Mouse (Mus musculus): ENCODE measurements at regions not wholly inside any gene's neighbourhood (a gene's known extent, or its start where the extent isn't known, plus 50 kb on each side); places are given as distances from the start of the nearest gene placed in this dataset.
"Not testable (repeated sequence)": the region's sequence is repeated elsewhere in the genome, so short reads cannot be mapped to it uniquely, and the experiment has no call there.

DNA sequence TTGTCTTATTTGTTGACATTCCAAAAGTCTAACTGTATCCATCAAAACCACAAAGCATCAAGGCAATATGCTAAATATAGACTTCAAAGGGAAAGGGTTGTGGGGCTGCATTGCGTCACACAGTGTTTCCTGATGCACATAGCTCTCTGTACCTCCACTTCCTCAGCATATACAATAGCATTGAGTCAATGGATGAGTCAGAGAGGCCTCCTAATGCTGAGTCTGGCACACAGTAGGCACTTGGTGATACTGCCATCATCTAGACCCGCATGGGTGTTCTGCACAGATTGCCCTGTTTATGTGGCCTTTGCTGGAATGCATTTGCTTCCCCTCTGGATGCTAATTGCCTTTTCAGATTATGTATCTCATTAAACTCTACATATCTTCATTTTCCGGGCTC lies 91.0 kb upstream of the Dpp6 start:
- no peak overlapping the region for H3K9ac ChIP-seq (replicated peaks; ENCODE audit: low read depth, low read length)
- 84% methylated on average over 3 of the region's 3 CpGs for WGBS

DNA sequence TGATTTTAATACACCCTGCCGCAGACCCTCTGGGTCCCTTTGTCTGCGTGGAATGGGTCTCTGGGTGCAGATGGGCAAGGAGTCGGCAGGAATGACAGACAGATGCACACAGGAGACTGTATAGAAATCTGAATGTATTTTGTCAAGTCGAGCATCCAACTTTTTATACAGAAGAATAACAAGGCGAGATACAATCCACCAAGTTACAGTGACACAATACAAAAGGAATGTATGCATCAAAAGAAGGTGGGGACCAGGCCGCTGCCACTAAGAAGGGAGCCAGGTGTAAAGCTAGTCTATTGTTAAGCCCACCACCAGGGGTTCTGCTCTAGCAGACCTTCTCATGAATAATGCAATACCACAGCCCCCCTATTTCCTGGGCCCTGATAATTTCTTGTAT lies 65.8 kb upstream of the Dpp6 start:
- ATAC-seq (ENCODE audit: insufficient number of reproducible peaks, insufficient read depth, low FRiP score, low read depth); H3K27ac ChIP-seq (ENCODE audit: low read length); H3K27me3 ChIP-seq (ENCODE audit: control insufficient read depth, insufficient read depth, low read length); H3K4me3 ChIP-seq (ENCODE audit: low read depth, low read length); H3K36me3 ChIP-seq (ENCODE audit: control insufficient read depth, insufficient read depth, low read length); H3K9ac ChIP-seq (replicated peaks; ENCODE audit: low read depth, low read length); H3K9me3 ChIP-seq (ENCODE audit: control insufficient read depth, low read depth, low read length); H3K4me2 ChIP-seq (replicated peaks; ENCODE audit: low read depth, low read length); H3K4me1 ChIP-seq (ENCODE audit: control insufficient read depth, insufficient read depth, low read length): not testable (repeated sequence)
- 88% methylated on average over 6 of the region's 6 CpGs for WGBS

More for the DNA sequence above, 91.0 kb upstream of the Dpp6 start:
- no peak for ATAC-seq (ENCODE audit: insufficient number of reproducible peaks, insufficient read depth, low FRiP score, low read depth)
- Histone ChIP-seq H3K27me3 (ENCODE audit: control insufficient read depth, insufficient read depth, low read length) (no peaks in the 10 kb centered on the region), H3K27ac (ENCODE audit: low read length) (no peak overlapping the region), H3K4me1 (ENCODE audit: control insufficient read depth, insufficient read depth, low read length) (no peaks in the 10 kb centered on the region), H3K36me3 (ENCODE audit: control insufficient read depth, insufficient read depth, low read length) (no peaks in the 10 kb centered on the region), H3K4me2 (replicated peaks; ENCODE audit: low read depth, low read length) (no peak overlapping the region), H3K9me3 (ENCODE audit: control insufficient read depth, low read depth, low read length) (no peaks in the 10 kb centered on the region), H3K4me3 (ENCODE audit: low read depth, low read length) (no peak overlapping the region)

DNA sequence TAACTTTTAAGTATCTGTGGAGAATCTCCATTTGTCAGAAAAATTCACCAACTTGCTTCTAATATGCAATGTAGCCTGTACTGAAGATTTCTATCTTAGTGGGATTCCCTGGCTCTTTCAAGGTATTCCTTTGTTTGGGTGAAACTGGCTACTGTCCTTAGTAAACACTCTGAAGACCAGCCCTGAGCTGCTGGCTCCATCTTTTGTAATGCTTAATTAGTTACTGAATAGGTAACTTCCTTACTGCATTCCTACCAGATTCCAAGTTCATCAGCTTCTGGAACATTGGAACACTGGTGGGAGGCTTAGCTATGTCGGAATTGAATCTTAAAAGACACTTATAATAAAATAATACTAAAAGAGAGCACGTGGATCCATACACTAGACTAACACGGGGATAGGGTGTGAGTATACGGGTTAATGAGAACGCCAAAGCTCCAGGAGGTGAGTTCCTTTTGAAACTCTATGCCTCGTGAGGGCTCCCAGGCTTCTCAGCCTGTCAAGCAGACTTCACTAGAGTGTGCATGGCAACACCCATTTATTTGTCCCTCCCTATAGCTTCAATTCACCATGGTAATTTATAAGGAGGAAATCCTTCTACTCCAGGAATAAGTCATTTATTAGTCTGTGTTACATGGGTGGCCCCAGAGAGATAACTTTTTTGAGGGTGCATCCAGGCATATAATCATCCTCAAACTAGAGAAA lies 65.2 kb upstream of the Dpp6 start:
- H3K27me3 ChIP-seq (ENCODE audit: control insufficient read depth, insufficient read depth, low read length); H3K36me3 ChIP-seq (ENCODE audit: control insufficient read depth, insufficient read depth, low read length); H3K27ac ChIP-seq (ENCODE audit: low read length); H3K9ac ChIP-seq (replicated peaks; ENCODE audit: low read depth, low read length); H3K4me2 ChIP-seq (replicated peaks; ENCODE audit: low read depth, low read length); ATAC-seq (ENCODE audit: insufficient number of reproducible peaks, insufficient read depth, low FRiP score, low read depth); H3K4me3 ChIP-seq (ENCODE audit: low read depth, low read length); H3K4me1 ChIP-seq (ENCODE audit: control insufficient read depth, insufficient read depth, low read length); H3K9me3 ChIP-seq (ENCODE audit: control insufficient read depth, low read depth, low read length): not testable (repeated sequence)
- 80% methylated on average over 6 of the region's 6 CpGs for WGBS

DNA sequence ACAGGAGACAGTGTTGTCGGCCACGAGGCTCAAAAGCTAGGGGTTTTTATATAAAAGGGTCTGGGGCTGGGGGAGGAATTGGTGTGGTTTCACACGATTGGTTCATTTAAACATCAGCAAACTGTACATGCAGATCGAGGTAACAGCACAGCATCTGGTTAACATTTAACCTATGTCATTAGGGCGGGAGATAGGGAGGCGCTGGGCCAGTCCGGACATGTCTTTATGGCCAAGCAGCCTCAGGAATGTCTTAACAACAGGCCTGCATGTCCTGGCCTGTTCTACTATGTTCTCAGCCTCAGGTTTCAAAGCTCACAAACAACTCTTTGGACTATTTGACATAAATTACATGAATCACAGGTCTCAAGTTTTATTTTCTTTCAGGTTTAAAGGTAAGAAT lies 62.9 kb upstream of the Dpp6 start:
- WGBS: 66% methylated on average over 7 of the region's 7 CpGs
- H3K4me2 ChIP-seq (replicated peaks; ENCODE audit: low read depth, low read length); H3K9me3 ChIP-seq (ENCODE audit: control insufficient read depth, low read depth, low read length); H3K27ac ChIP-seq (ENCODE audit: low read length); ATAC-seq (ENCODE audit: insufficient number of reproducible peaks, insufficient read depth, low FRiP score, low read depth); H3K36me3 ChIP-seq (ENCODE audit: control insufficient read depth, insufficient read depth, low read length); H3K27me3 ChIP-seq (ENCODE audit: control insufficient read depth, insufficient read depth, low read length); H3K4me1 ChIP-seq (ENCODE audit: control insufficient read depth, insufficient read depth, low read length); H3K9ac ChIP-seq (replicated peaks; ENCODE audit: low read depth, low read length); H3K4me3 ChIP-seq (ENCODE audit: low read depth, low read length): not testable (repeated sequence)

All from stomach, embryonic 14.5 days (tissue).